Mouse (Mus musculus): Measurements from ENCODE around the gene Egfl8. TPM values are rescaled to one million over a fixed set of nuclear protein-coding genes. Genes with fewer than 3 reads are reported as not detected.

Egfl8 gene
- total RNA-seq, 2 experiments from 2014 or later = 3.9 to 5.1 TPM

DNA sequence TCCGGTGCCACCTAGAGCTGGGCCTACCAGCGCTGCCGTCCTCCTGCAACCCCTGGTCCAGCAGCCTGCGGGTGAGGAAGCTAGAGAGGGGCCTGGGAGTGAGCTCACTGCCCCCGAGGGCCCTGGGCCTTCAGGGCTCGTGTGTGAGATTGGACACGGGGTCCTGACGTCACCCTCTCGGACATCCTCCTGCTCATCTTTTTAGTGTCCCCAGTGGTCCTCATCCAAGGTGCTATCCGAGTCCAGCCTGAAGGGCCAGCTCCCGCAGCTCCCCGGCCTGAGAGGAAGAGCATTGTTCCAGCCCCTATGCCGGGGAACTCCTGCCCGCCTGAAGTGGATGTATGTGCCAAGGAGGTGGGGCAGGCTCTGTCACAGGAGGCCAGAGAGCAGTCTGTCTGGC is 35.0 kb upstream of the Egfl8 start:
- intact Hi-C loops (cut with DNase I) = loop anchor here (5.0 kb wide), 1 partner anchor 162 kb away; no protein-coding TSS in a partner anchor
- DNase-seq (ENCODE audit: low spot score in 2 of 2) = no peak

GRCm38 (mm10) chr17:34649106-34649864 is 33.5 kb upstream of the Egfl8 start:
- intact Hi-C loops (cut with DNase I) = no loop called here
- no peak for DNase-seq (ENCODE audit: low spot score in 2 of 2)

DNA sequence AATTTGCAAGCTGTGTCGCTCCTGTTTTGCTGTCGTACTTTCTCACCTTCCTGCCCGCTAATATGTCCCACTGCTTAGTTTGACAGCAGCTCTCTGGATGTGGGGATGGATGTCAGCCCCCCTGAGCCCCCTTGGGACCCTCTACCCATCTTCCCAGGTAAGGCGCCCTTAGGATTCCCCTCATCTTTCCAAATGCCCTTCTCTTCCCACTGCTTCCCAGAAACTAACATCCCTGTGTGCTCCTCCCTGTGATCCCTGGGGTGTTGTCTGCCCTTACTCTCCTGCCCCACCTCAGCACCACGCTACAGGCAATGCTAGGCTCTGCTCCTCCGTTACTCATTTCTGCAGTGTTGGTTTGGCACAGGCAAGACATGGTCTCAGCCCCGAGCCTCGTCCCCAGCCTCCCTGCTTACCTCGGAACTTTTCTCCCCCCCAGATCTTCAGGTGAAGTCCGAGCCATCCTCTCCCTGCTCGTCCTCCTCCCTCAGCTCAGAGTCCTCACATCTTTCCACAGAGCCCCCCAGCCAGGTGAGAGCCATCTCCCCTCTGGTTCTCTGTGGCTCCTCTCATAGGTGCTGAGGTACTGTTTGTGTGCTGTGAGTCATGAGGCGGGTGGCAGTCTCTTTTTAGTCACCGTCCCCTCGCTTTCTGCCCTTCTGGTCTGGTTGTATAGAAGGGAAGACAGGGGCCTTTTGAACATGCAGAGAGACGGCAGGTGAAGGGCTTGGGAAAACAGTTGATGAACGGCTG is 32.5 kb upstream of the Egfl8 start:
- intact Hi-C loops (cut with DNase I) = no loop called here
- DNase-seq (ENCODE audit: low spot score in 2 of 2) = no peak

GRCm38 (mm10) chr17:34646906-34647787 is 31.4 kb upstream of the Egfl8 start, which contains the start of gene Atf6b:
TSS of gene Atf6b (plus strand) at chr17:34647146.
- intact Hi-C loops (cut with DNase I) = no loop called here
- DNase-seq (ENCODE audit: low spot score in 2 of 2) = peak; percentile 98 to 99

DNA sequence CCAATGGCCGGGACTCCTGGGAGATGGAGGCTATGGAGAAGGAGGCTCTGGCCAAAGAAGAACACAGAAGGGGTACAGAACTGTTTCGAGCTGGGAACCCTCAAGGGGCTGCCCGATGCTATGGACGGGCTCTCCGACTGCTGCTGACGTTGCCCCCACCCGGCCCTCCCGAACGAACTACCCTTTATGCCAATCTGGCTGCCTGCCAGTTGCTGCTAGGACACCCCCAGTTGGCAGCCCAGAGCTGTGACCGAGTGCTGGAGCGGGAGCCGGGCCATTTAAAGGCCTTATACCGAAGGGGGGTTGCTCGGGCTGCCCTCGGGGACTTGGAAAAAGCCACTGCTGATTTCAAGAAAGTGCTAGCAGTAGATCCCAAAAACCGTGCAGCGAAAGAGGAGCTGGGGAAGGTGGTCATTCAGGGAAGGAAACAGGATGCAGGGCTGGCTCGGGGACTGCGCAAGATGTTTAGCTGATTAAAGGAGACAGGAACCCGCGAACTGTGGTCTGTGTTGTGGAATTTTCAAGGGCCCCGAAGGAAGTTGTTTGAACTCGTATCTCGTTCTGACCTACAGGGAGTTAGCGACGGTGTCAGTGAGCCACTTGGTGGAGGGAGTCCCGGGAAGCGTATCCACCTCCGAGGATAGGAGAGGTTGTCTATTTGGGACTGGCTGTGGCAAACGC is 30.2 kb upstream of the Egfl8 start:
- DNase-seq (ENCODE audit: low spot score in 2 of 2) = peak in 1 of 2 experiments; percentile 4
- intact Hi-C loops (cut with DNase I) = no loop called here

DNA sequence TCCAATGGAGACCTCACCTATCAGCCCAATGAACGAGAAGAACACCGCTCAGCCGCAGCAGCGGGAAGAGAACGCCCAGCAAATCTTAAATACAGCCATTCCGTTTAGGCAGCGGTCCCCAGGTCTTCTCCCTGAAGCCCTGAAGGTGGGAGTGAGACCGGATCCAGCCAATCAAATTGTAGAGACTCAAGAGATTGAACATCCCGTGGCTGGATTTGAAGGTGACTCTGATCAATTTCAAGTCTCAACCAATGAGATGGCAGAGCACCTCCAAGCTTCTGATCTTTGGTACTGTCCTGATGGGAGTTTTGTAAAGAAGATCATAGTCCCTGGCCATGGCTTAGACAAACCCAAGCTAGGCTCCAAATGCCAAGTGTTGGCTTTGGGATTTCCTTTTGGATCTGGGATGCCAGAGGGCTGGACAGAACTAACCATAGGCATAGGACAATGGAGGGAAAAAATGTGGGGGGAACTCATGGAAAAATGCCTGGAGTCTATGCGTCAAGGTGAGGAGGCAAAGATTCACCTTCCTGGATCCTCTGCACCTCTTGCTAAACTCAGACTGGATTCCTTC is 29.6 kb upstream of the Egfl8 start:
- DNase-seq (ENCODE audit: low spot score in 2 of 2) = peak in 1 of 2 experiments; percentile 2
- intact Hi-C loops (cut with DNase I) = no loop called here

DNA sequence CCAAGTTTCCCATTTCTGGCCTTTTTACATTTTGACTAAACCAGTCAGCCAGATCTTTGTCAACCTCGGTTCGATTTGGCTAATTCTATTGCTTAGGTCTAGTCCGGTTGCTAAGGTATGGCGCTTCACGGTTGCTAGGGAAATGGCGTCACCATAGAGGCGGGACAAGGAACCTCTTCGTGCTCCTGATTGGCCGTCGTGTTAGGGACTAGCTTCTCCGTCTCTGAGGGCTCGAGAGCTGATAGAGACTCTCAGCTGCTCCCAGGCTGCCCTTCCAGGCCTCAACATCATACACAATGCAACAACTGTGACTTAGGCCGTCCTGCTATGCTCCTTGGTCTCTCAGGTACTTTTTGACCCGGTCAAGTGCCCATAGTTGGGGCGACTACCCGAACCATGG is 28.8 kb upstream of the Egfl8 start, which contains the start of gene Fkbpl:
Fkbpl (plus strand) TSS at position 157 of the 400 bp plus-strand sequence.
- intact Hi-C loops (cut with DNase I) = no loop called here
- peak; percentile 97 to 99 for DNase-seq (ENCODE audit: low spot score in 2 of 2)

DNA sequence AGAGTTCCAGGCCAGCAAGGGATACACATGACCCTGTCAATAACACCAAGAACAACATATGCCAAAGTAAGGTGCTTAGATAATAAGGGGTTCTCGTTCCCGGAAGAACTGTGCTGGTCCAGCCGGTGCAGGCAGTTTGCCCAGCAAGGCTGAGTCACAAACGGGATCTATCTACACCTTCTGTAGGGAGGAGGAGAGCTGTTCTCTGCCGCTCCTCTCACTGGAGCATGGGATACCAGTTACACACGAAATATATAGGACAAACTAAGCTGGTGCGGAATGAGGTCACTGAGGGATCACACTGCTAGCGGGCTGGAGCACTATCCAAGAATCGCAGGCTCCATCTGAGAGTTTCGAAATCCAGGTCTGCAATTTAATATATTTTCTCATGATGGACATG is 28.2 kb upstream of the Egfl8 start:
- DNase-seq (ENCODE audit: low spot score in 2 of 2) = peak; percentile 28 to 80
- intact Hi-C loops (cut with DNase I) = no loop called here

DNA sequence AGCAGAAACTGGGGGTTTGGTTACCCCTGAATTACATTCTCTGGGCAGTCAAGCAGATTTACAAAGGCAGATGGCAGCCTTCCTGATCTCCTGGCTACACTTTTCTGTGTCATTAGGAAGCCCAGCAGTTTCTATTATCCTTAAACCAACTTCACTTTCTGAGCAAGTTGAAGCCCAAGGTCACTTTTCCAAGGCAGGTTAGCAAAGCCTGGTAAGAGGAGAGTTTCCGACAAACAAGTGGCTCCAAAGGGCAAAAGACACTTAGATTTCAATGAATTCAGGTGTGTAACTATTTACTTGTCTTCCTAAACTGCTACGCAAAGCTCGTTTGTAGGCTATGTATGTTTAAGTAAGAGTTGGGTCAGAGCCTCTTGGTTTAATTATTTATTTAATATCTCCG is 27.6 kb upstream of the Egfl8 start:
- no peak for DNase-seq (ENCODE audit: low spot score in 2 of 2)
- intact Hi-C loops (cut with DNase I) = no loop called here

DNA sequence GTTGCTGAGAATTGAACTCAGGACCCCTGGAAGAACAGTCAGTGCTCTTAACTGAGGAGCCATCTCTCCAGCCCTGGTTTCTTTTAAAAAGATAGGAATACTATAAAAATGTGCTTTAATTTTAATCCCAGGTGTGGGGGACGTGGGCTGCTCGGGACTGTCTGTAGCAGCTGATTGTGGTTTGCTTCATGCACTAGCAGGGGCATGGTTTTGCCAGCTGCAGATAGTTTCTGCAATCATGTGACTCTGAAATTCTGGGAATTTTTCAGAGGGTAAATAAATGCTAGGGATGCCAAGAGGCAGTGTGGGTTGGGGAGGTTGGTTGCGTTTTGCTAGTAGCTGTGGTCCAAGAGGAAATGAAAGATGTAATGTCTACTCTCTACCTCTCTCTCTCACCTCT is 26.2 kb upstream of the Egfl8 start:
- DNase-seq (ENCODE audit: low spot score in 2 of 2) = no peak
- intact Hi-C loops (cut with DNase I) = no loop called here

GRCm38 (mm10) chr17:34640778-34641601 is 25.2 kb upstream of the Egfl8 start:
- intact Hi-C loops (cut with DNase I) = no loop called here
- peak; percentile 21 to 59 for DNase-seq (ENCODE audit: low spot score in 2 of 2)

- DNase-seq (ENCODE audit: low spot score in 2 of 2) = no peak
- intact Hi-C loops (cut with DNase I) = no loop called here
Observed at GRCm38 (mm10) chr17:34639461-34640255, 23.9 kb upstream of the Egfl8 start.

GRCm38 (mm10) chr17:34637459-34637858 is 21.7 kb upstream of the Egfl8 start:
- no peak for DNase-seq (ENCODE audit: low spot score in 2 of 2)
- intact Hi-C loops (cut with DNase I) = no loop called here

GRCm38 (mm10) chr17:34635671-34636070 is 19.9 kb upstream of the Egfl8 start:
- no peak for DNase-seq (ENCODE audit: low spot score in 2 of 2)
- intact Hi-C loops (cut with DNase I) = no loop called here

- intact Hi-C loops (cut with DNase I) = no loop called here
- DNase-seq (ENCODE audit: low spot score in 2 of 2) = peak; percentile 83 to 96
Observed at GRCm38 (mm10) chr17:34632261-34632691, 16.5 kb upstream of the Egfl8 start.

DNA sequence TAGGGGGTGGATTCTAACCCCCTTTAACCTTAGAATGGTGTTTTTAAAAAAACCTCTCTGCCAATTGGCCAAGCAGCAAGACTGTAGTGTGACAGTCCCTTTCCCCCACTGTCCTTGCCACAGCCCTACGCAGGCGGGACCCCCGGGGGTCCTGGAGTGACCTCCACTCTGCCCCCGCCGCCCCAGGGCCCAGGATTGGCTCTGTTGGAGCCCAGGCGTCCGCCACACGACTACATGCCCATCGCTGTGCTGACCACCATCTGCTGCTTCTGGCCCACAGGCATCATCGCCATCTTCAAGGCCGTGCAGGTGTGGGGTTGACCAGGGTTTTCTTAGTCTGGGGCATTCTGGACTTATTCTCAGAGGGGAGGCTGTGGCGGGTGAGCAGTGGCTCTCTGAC is 15.9 kb upstream of the Egfl8 start:
- DNase-seq (ENCODE audit: low spot score in 2 of 2) = no peak
- intact Hi-C loops (cut with DNase I) = no loop called here

DNA sequence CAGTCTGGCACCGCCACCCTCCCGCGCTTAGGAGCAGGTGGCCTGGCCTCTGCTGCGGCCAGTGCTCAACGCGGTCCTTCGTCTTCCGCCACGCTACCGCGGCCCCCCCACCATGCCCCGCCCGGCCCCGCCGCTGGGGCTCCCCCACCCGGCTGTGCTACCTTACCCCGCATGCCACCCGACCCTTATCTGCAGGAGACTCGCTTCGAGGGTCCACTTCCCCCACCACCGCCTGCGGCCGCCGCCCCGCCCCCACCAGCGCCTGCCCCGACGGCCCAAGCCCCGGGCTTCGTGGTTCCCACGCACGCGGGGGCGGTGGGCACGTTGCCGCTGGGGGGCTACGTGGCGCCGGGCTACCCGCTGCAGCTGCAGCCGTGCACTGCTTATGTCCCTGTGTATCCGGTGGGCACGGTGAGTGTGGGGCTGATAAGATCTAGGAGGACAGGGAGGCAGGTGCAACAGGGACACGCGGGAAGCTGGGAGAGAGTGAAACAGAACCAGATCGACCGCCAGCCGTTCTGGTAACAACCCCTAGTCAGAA is 15.1 kb upstream of the Egfl8 start:
- DNase-seq (ENCODE audit: low spot score in 2 of 2) = no peak

More for the DNA sequence above, 15.1 kb upstream of the Egfl8 start:
- intact Hi-C loops (cut with DNase I) = no loop called here

Data from left cerebral cortex, postnatal 25 days (tissue).